Mouse (Mus musculus) layer of hippocampus, adult 18-20 months (tissue): ENCODE data around the gene Lhfpl3. TPM values are rescaled to one million over a fixed set of nuclear protein-coding genes. Genes with fewer than 3 reads are reported as not detected.

Experiments
- DNase-seq, 2 experiments: peaks; one replicate each; pipeline ENCODE4 v3.0.0; 2022; ENCODE audit warnings: low spot score in 2 of 2
- total RNA-seq, 2 experiments: library from RNA; stranded (reverse); gene quantifications; 2 replicates each; pipeline ENCODE4 v1.2.3; 2021

Gene Lhfpl3
- total RNA-seq, 2 experiments from 2014 or later, result 12.4 to 12.9 TPM

GRCm38 (mm10) chr5:23126851-23127250 is 381.0 kb downstream of the Lhfpl3 start:
- DNase-seq, result no peak

- DNase-seq, result no peak
Observed at GRCm38 (mm10) chr5:23140183-23140921, 394.5 kb downstream of the Lhfpl3 start.

GRCm38 (mm10) chr5:23153210-23153609 is 407.4 kb downstream of the Lhfpl3 start:
- DNase-seq, result no peak

GRCm38 (mm10) chr5:23154439-23154838 is 408.6 kb downstream of the Lhfpl3 start:
- no peak for DNase-seq

GRCm38 (mm10) chr5:23165947-23166350 is 420.1 kb downstream of the Lhfpl3 start:
- peak; percentile 3 to 20 for DNase-seq

- no peak for DNase-seq
Observed at GRCm38 (mm10) chr5:23166658-23167057, 420.8 kb downstream of the Lhfpl3 start.

- DNase-seq, result peak; percentile 39 to 67
Observed at GRCm38 (mm10) chr5:23189633-23190032, 443.8 kb downstream of the Lhfpl3 start.

GRCm38 (mm10) chr5:23196879-23197278 is 451.0 kb downstream of the Lhfpl3 start:
- DNase-seq, result peak; percentile 3 to 32

- no peak for DNase-seq
Observed at GRCm38 (mm10) chr5:23213086-23213485, 467.2 kb downstream of the Lhfpl3 start.

- DNase-seq, result no peak
Observed at GRCm38 (mm10) chr5:23214646-23215045, 468.8 kb downstream of the Lhfpl3 start.

- DNase-seq, result no peak
Observed at GRCm38 (mm10) chr5:23219655-23220054, 473.8 kb downstream of the Lhfpl3 start.

GRCm38 (mm10) chr5:23224759-23225536 is 479.1 kb downstream of the Lhfpl3 start:
- peak in 1 of 2 experiments; percentile 62 for DNase-seq

- no peak for DNase-seq
Observed at GRCm38 (mm10) chr5:23225621-23226020, 479.8 kb downstream of the Lhfpl3 start.

GRCm38 (mm10) chr5:23226753-23227152 is 480.9 kb downstream of the Lhfpl3 start:
- no peak for DNase-seq

GRCm38 (mm10) chr5:23246974-23247373 is 501.1 kb downstream of the Lhfpl3 start:
- peak in 1 of 2 experiments; percentile 34 for DNase-seq

GRCm38 (mm10) chr5:23247784-23248183 is 501.9 kb downstream of the Lhfpl3 start:
- no peak for DNase-seq

GRCm38 (mm10) chr5:23248303-23248702 is 502.4 kb downstream of the Lhfpl3 start:
- no peak for DNase-seq

GRCm38 (mm10) chr5:23249896-23250875 is 504.3 kb downstream of the Lhfpl3 start:
- no peak for DNase-seq

GRCm38 (mm10) chr5:23251462-23252224 is 505.8 kb downstream of the Lhfpl3 start:
- peak in 1 of 2 experiments; percentile 20 for DNase-seq

- peak in 1 of 2 experiments; percentile 22 for DNase-seq
Observed at GRCm38 (mm10) chr5:23255816-23256418, 510.1 kb downstream of the Lhfpl3 start.
